Mouse (Mus musculus) retina, postnatal 7 days (tissue): Measurements from ENCODE around the gene 4930518I15Rik.
"Not testable (repeated sequence)": the region's sequence is repeated elsewhere in the genome, so short reads cannot be mapped to it uniquely, and the experiment has no call there.

Experiments
- DNase-seq: peaks from one replicate; pipeline ENCODE4 v3.0.0-alpha.2; 2012; ENCODE audit warnings: low read depth, low spot score

Gene 4930518I15Rik

GRCm38 (mm10) chr2:156877726-156878125 is 20.0 kb upstream of the 4930518I15Rik start:
- DNase-seq, result no peak

DNA sequence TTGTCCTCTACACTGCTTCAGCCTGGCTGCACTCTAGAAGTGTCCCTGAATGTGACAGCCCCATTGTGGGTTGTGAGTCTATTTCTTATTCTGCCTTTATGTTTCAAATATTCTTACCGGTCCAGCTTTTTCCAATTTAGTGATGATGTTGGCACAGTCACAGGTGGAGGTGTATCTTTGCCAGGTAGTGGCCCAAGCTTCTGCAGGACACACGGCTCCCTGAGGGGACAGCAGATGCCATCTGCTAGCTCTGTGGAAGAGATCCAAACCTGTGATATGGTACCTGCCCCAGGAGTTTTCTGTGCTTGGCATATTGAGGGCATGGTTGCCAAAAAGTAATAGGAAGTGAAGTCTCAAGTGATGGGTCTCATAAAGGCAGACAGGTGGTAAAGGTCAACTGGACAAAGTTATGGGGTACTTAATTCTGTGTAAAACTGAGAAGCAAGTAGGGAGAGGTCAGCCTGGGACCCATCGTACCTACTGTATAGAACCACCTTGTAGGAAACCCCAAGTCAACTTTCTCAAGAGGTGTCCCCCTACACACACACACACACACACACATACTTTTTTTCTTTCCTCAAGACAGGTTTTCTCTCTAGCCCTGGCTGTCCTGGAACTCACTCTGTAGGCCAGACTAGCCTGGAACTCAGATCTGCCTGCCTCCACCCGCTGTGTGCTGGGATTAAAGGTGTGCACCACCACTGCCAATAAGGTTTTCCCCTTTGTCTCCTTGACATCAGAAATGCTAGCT is 17.2 kb upstream of the 4930518I15Rik start:
- DNase-seq, result no peak

DNA sequence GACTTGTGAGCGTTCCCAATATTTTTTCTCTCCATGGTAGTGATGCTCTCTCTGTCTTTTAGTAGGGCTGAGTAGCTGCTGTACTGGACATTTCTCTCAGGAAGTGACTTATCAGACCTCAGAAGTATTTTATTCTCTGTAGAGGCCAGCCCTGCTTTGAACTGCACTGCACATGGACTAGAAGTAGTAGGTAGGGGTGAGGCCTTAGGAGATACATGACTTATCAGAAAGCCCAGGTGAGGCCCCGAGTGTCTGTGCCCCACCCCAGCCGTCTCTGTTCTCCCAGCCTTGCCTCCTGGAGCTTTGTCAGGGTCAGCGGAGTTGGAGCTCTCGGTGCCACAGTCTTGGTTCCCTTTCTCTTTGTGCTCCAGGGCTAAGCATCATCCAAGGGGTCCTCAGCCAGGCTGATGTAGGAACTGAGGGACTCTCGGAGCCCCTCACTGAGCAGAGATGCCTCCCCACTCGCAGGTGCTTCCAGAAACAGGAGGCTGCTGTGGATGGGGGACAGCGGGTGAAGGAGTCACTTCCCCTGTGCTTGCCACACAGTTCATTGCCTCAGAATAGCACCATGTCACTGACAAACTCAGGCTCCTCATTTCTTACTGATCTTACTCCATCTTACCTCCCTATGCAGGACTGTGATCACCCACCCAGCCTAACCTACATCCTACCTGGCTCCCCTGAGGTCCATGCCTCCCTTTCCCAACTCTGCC is 16.5 kb upstream of the 4930518I15Rik start:
- DNase-seq, result no peak

DNA sequence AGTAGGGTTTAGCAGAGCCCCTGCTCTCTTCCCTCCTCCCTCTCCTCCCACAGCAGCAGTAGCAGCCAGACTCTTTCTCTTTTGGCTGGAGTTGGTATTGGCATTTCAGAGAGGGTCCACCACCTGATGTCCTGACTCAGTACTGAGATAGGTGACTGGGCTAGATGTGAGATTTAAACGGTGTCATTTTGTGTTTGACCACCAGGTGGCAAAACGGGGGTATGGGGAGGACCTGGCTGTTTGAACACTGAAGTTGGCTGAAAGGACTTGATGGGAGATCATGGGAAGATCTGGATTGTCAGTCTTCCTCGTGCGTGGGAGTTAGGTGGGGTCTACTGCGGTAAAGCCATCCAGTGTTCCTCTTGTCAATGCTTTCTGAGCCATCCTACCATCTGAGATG is 15.9 kb upstream of the 4930518I15Rik start:
- DNase-seq, result peak; percentile 63

DNA sequence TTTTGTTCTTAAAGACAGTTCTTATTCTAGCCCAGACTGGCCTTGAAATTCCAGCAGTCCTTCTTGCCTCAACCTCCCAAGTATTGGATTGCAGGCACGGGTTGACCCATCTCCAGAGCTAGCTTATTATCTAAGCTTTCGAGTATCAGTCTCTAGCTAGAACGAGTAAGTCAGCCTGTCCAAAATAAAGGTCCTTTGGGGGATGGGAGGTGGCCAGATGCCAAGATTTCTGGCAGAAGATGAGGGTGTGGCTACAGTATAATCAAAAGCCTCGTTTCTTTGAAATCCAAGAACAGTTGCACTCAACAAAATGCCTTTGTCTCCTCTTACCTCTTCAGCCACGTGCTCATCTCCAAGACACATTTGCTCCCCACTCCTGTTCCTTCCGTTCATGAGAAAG is 12.8 kb upstream of the 4930518I15Rik start:
- DNase-seq, result no peak

DNA sequence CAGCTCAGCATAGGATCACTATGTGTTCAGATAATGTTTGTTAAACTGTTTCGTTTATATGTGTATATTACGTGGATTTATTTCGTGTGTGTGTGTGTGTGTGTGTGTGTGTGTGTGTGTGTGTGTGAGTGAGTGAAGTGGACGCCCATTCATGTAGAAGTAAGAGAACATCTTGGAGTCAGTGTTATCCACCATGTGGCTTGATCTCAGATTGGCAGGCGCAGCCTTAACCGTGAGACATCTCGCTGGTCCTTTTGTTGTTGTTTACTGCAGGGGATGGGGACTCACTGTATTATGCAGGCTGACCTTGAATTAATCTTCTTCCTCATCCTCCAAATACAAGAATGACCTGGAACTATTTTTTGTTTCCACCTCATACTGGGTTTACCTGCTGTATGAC is 11.8 kb upstream of the 4930518I15Rik start:
- no peak for DNase-seq

- DNase-seq, result no peak
Measured at GRCm38 (mm10) chr2:156868994-156869393, 11.2 kb upstream of the 4930518I15Rik start.

- DNase-seq, result no peak
Measured at GRCm38 (mm10) chr2:156864481-156864880, 6.7 kb upstream of the 4930518I15Rik start.

- DNase-seq, result no peak
Measured at GRCm38 (mm10) chr2:156863487-156864160, 5.9 kb upstream of the 4930518I15Rik start.

DNA sequence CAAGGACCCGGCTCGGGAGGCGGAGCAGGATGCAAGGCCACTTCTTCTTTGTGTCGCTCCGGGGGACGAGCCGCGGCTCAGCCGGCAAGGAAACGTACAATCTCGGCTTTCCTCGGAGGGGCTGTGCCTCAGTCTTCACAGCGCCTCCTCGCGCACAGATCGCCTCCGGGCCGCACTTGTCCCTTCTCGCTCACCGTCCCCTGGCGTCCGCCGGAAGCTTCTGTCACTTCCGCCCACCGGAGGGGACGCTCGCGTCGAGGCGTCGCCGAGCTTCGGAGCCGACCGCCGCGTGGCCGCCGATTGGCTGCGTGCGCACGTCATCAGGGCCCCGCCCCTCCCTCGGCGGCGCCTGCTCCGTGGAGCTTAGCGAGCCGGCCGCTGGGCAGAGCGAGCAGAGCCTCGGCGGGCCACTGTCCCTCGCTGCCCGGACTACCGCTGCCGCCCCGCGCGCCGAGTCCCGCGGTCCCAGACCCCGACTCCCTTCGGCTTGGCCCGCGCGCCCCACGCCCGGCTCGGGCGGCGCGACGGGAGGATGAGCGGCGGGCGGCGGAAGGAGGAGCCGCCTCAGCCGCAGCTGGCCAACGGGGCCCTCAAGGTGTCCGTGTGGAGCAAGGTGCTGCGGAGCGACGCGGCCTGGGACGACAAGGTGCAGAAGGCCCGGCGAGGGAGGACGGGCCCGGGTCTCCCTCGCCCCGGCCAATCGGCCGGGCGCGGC is 5.2 kb upstream of the 4930518I15Rik start, which contains the start of gene Rab5if:
Gene Rab5if, plus strand, starts transcription at position 357 of the 715 bp plus-strand sequence.
- DNase-seq, result peak; percentile 93

GRCm38 (mm10) chr2:156862041-156862717 is 4.4 kb upstream of the 4930518I15Rik start:
- no peak for DNase-seq

- DNase-seq, result no peak
Measured at GRCm38 (mm10) chr2:156858671-156859070, 925 bp upstream of the 4930518I15Rik start.

DNA sequence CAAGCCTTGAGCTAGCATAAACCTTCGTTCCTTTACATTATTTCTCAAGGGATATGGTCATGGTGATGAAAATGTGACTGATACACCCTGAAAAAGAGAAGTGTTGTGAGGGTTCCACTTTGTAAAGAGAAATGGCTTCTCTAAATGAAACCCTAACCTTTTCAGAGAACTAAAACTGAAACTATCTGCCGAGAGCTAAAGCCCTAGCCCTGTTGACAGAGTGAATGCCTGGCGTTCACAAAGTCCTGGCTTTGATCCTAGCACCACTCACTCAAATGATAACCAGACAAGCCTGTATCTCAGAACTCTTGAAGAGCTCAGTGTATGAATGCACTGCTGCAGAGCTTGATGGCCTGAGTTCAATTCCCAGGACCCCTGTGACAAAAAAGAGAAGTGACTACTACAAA is 358 bp downstream of the 4930518I15Rik start:
- no peak for DNase-seq

- no peak for DNase-seq
Measured at GRCm38 (mm10) chr2:156856311-156856710, 1.4 kb downstream of the 4930518I15Rik start.

- DNase-seq, result not testable (repeated sequence)
Measured at GRCm38 (mm10) chr2:156853999-156854771, 3.6 kb downstream of the 4930518I15Rik start.

DNA sequence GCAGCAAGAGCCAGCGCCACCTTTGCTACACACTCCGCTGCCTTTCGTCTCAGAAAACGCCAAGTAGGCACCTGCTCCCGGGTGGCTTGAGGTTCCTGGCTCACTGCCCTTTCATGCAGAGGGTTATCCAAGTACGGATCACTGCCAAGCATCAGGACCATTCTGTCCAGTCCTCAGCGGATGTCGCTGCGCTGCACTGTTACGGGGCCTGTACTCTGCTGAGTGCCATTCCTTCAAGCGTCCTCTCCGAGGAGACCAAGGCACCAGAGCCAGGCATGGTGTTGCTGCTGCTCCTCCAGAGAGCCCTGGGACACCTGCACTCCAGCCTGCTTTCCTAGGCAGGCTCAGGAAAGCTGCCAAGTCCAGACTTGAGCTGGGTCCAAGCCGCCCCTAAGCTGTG is 4.2 kb downstream of the 4930518I15Rik start:
- DNase-seq, result not testable (repeated sequence)

- no peak for DNase-seq
Measured at GRCm38 (mm10) chr2:156850505-156850904, 7.2 kb downstream of the 4930518I15Rik start.

DNA sequence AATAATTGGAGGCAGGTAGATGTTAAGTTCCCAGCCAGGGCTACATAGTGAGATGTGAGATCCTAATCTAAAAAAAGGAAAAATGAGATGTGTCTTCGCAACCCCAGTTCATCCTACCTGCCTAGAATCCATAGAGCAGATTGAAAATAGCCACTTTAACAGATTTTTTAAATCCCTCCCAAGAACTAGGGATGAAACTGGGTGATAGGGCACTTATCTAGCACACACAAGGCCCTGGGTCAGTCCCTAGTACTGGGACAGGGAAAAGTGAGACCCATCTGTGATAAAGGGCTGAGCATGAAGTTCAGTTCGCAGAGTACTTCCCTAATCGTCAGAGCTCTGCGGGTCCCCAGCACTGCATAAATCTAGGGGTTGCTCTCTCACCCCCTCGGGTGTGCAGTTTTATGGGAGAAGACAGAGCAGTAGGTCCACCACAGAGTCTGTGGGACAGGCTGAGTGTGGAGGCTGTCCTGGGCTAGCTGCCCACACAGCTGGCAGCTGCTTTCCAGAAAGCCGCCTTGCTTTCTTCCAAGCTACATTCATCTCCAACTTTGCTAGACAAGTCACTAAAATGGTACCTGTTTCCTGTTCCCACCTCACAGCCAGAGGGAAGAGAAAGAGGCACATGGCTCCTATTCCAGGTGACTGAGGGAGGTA is 9.1 kb downstream of the 4930518I15Rik start:
- no peak for DNase-seq

DNA sequence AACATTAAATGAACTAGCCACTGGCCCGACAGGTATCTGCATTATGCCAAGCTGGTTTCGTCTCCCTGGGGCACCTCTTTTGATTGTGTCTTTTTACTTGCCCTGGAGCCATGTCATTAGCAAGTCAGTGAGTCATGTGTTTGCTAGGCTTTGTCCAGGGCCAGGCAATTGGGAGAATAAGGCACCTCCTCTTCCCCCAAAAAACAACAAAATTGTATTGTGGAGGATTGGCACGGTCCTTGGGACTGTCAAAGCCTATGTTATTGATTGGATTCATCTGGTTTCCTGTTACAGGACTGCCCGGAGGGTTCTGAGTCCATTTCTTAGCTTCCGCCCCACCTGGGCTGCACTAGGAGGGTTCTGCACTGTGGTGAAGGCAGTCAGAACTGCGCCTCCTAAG is 10.1 kb downstream of the 4930518I15Rik start:
- DNase-seq, result no peak

DNA sequence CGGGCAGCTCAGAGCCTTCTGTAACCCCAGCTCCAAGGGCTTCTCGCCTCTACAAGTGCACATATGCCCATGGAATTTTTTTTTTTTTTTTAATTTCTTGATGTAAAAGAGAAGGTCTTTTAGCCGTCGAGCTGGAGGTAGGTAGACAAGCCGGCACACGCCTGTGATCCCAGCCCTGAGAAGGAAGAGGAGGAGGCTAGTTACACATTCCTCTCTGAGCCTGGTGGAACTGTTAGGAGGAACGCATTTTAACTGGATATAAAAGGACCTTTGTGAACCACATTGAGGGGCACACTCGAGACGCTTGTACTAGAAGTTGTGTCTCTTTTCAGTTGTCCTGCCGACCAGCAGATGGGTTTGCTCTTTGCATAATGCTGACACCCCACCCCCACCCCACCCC is 13.0 kb downstream of the 4930518I15Rik start:
- no peak for DNase-seq
